Mouse (Mus musculus): ENCODE measurements around the gene Gm12887. TPM values are rescaled to one million over a fixed set of nuclear protein-coding genes. Genes with fewer than 3 reads are reported as not detected.

The Gm12887 gene
- not detected in 2 replicates for polyA plus RNA-seq (2015; fragmentation: Nextera tagmentation; extraction: Ambion mirVana)

GRCm38 (mm10) chr4:121622003-121622402 lies at the start of gene Gm12887:
TSS of gene Gm12887 (minus strand) at chr4:121622103.
- Histone ChIP-seq H3K4me1 (replicated peaks) (no peaks in the 10 kb centered on the region), H3K36me3 (no peaks in the 10 kb centered on the region), H3K9ac (no peak within 1 kb of the TSS), H3K27ac (no peak within 1 kb of the TSS), H3K27me3 (no peaks in the 10 kb centered on the region), H3K4me2 (no peak within 1 kb of the TSS), H3K9me3 (peaks cover 67% of the 10 kb centered on the region), H3K4me3 (no peak within 1 kb of the TSS)
- 58% methylated on average over 2 of the region's 2 CpGs for WGBS
- no peak for ATAC-seq (ENCODE audit: low FRiP score)

GRCm38 (mm10) chr4:121657040-121657439 lies 35.1 kb upstream of the Gm12887 start:
- no peaks in the 10 kb centered on the region for H3K4me1 ChIP-seq (replicated peaks)
- 83% methylated on average over 1 of the region's 1 CpGs for WGBS
- no peaks in the 10 kb centered on the region for H3K36me3 ChIP-seq
- H3K9ac ChIP-seq: no peak overlapping the region
- no peak overlapping the region for H3K4me3 ChIP-seq
- H3K9me3 ChIP-seq: peaks cover 34% of the 10 kb centered on the region
- H3K27ac ChIP-seq: no peak overlapping the region
- no peaks in the 10 kb centered on the region for H3K27me3 ChIP-seq
- H3K4me2 ChIP-seq: no peak overlapping the region
- no peak for ATAC-seq (ENCODE audit: low FRiP score)

Other genes with a start within 250 kb of the Gm12887 start
- not detected in 2 replicates for gene Gm12886, start 199.0 kb downstream of the Gm12887 start, polyA plus RNA-seq (2015; fragmentation: Nextera tagmentation; extraction: Ambion mirVana)